23 mouse cellular contexts compared by ENCODE assay signal in genomic region chr8:79139614-79140013, GRCm38 (mm10).
DNase-seq lines count a peak whose midpoint lies in the region; ATAC-seq and TF ChIP-seq lines count a peak whose summit lies in the region.
"Had no signal": no experiment of that assay in that cellular context is flagged by ENCODE, and none has a peak within 500 bp of the region (broad histone marks: within the 10 kb centered on the region; RNA-seq: fewer than 3 reads in every experiment).

No protein-coding gene starts in this region.

- H3K9ac ChIP-seq in midbrain, postnatal 0 days (replicated peaks; ENCODE audit: low read length, poor library complexity, severe bottlenecking), result no peak overlapping the region
- H3K9ac ChIP-seq: embryonic facial prominence, embryonic 12.5 days; hindbrain, embryonic 12.5 days; stomach, embryonic 15.5 days had no signal

- H3K36me3 ChIP-seq in midbrain, postnatal 0 days (ENCODE audit: insufficient read depth, low read length), result peaks cover 24% of the 10 kb centered on the region

- WGBS in midbrain, postnatal 0 days, result over 99% methylated on average over 4 of the region's 4 CpGs

- peak; percentile 45 for DNase-seq in layer of hippocampus, adult 9-11 months
- DNase-seq in layer of hippocampus, adult 8-10 months (ENCODE audit: low spot score in 2 of 2), result no peak
- DNase-seq in CD4-positive helper T cell, adult 2 months (ENCODE audit: low read depth, low spot score), result peak; percentile 11
- peak; percentile 40 to 73 for DNase-seq in left cerebral cortex, adult 9 months (ENCODE audit: low spot score in 2 of 2)
- DNase-seq in right cerebral cortex, postnatal 25 days, result peak; percentile 44
- no peak for DNase-seq in gastrocnemius, adult 18-20 months (ENCODE audit: low spot score)
- DNase-seq in ovary, postnatal 14 days (ENCODE audit: low spot score), result no peak
- no peak for DNase-seq in midbrain, postnatal 0 days (ENCODE audit: low spot score)
- DNase-seq: adrenal gland, postnatal 10 days; cerebellum, adult 9-11 months; heart, postnatal 10 days; kidney, adult 9 months; lung, adult 2 months; midbrain, embryonic 14.5 days; thymus, adult 2 months had no signal

- H3K27me3 ChIP-seq in midbrain, postnatal 0 days (ENCODE audit: insufficient read depth, low read length), result no peaks in the 10 kb centered on the region
- H3K27me3 ChIP-seq: embryonic facial prominence, embryonic 12.5 days; hindbrain, embryonic 12.5 days; megakaryocyte, embryonic 14.5 days; stomach, embryonic 15.5 days had no signal

- no peak overlapping the region for H3K4me2 ChIP-seq in midbrain, postnatal 0 days (ENCODE audit: low read depth, low read length, poor library complexity, severe bottlenecking)
- H3K4me2 ChIP-seq: embryonic facial prominence, embryonic 12.5 days; hindbrain, embryonic 12.5 days; liver, embryonic 11.5 days; stomach, embryonic 15.5 days had no signal

- no peak overlapping the region for H3K27ac ChIP-seq in midbrain, postnatal 0 days (ENCODE audit: low read depth, low read length)
- H3K27ac ChIP-seq: embryonic facial prominence, embryonic 12.5 days; heart, embryonic 10.5 days; hindbrain, embryonic 12.5 days; stomach, embryonic 15.5 days had no signal

- no peak overlapping the region for H3K4me3 ChIP-seq in midbrain, postnatal 0 days (ENCODE audit: low read depth, low read length)
- H3K4me3 ChIP-seq: embryonic facial prominence, embryonic 12.5 days; heart, embryonic 10.5 days; hindbrain, embryonic 12.5 days; megakaryocyte, embryonic 14.5 days; stomach, embryonic 15.5 days had no signal

- no peaks in the 10 kb centered on the region for H3K9me3 ChIP-seq in midbrain, postnatal 0 days (ENCODE audit: low read length)
- H3K9me3 ChIP-seq: embryonic facial prominence, embryonic 12.5 days; heart, embryonic 10.5 days; hindbrain, embryonic 12.5 days; megakaryocyte, embryonic 14.5 days; stomach, embryonic 15.5 days had no signal

- H3K4me1 ChIP-seq in midbrain, postnatal 0 days (ENCODE audit: insufficient read depth, low read length), result no peaks in the 10 kb centered on the region
- H3K4me1 ChIP-seq: embryonic facial prominence, embryonic 12.5 days; heart, embryonic 10.5 days; hindbrain, embryonic 12.5 days; stomach, embryonic 15.5 days had no signal

- no peak for ATAC-seq in midbrain, postnatal 0 days (ENCODE audit: low FRiP score)
- ATAC-seq: activated CD4-positive, CD25-positive, alpha-beta regulatory T cell, adult 4 months; inflammation-experienced regulatory T-cells, adult 6 months had no signal

- no peak for TF ChIP-seq CTCF in midbrain, postnatal 0 days (IDR thresholded peaks at IDR 0.05)

Comparison
In these comparisons a context has a peak if more than half of its experiments do, and no peak if none do; other contexts are left out.
1. DNase-seq: peak in layer of hippocampus, adult 9-11 months (single experiment), CD4-positive helper T cell, adult 2 months (single experiment), left cerebral cortex, adult 9 months (2 of 2) and right cerebral cortex, postnatal 25 days (single experiment); none in layer of hippocampus, adult 8-10 months (0 of 2), gastrocnemius, adult 18-20 months (single experiment), ovary, postnatal 14 days (single experiment) and midbrain, postnatal 0 days (single experiment).